Mouse (Mus musculus): ENCODE results near the gene Hist2h2bb.

DNA sequence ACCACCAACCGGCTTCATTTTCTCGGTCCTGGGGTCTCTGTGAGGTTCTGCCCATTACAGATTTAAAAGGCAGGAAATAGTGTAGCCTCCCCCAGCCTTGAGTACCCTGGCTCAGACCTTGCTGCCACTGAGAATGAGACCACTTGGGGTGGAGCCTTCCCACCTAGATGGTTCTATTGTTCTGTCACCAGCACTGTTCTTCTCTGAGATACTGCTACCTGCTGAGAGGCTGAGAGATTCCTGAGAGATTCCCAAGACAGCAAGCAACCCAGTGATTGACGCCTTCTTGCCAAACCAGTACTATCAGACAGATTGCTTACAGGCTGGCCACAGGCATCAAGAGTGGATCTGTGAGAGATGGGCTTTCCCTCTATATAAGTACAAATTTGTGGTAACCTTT lies 19.6 kb downstream of the Hist2h2bb start:
- TF ChIP-seq EP300 (IDR thresholded peaks at IDR 0.05; ENCODE audit: low read depth) (no peak), CTCF (IDR thresholded peaks at IDR 0.05; ENCODE audit: low read depth) (no peak)
